Mouse (Mus musculus): ENCODE measurements around the gene Ccl17.

DNA sequence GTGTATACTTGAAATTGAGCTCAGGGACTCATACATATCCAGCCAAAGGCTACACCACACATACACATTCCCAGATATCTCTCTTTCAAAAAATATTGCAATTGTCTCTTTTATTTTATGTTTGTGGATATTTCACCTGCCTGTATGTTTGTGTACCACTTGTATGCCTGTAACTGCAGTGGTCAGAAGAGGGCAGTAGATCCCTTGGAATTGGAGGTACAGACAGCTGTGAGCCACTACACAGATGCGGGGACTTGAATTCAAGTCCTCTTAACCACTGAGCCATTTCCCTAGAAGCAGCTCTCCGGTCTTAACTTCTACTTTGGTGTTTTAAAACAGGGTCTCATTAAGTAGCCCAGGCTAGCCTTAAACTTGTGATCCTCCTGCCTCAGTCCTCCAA is 15.5 kb upstream of the Ccl17 start:
- TF ChIP-seq CTCF (IDR thresholded peaks at IDR 0.05; ENCODE audit: extremely low read depth, insufficient read depth, low read length): 0 out of 2 replicates have a peak, but pooled peaks have one; percentile 14
- no peak for TF ChIP-seq POLR2A (IDR thresholded peaks at IDR 0.05; ENCODE audit: extremely low read depth, insufficient read depth, low read length)
